Mouse (Mus musculus) lung, postnatal 0 days (tissue): ENCODE results near the gene Tlr12. TPM values are rescaled to one million over a fixed set of nuclear protein-coding genes. Genes with fewer than 3 reads are reported as not detected.

Experiments
- ATAC-seq: fragments of 200-750 bp; cut with Nextera tagmentation; 2 replicates; pipeline ENCODE4 v1.8.0; 2017; ENCODE audit warnings: moderate library complexity
- DNase-seq: peaks from one replicate; pipeline ENCODE4 v3.0.0-alpha.2; 2016; ENCODE audit warnings: low spot score
- H3K27ac ChIP-seq: fragments of 300-500 bp; sonication (generic); 2 replicates; pipeline ENCODE4 v1.5.1; 2014; ENCODE audit warnings: antibody characterized with exemption, mild to moderate bottlenecking, low read length, mixed read lengths
- H3K27me3 ChIP-seq: fragments of 300-500 bp; sonication (generic); replicated peaks from 2 replicates; pipeline ENCODE4 v1.6.1; 2014; ENCODE audit warnings: low read length, mixed read lengths; ENCODE audit not compliant: insufficient read depth
- H3K36me3 ChIP-seq: fragments of 300-500 bp; sonication (generic); 2 replicates; pipeline ENCODE4 v1.6.1; 2014; ENCODE audit warnings: low read length, mixed read lengths; ENCODE audit not compliant: insufficient read depth
- H3K4me1 ChIP-seq: fragments of 300-500 bp; sonication (generic); 2 replicates; pipeline ENCODE4 v1.6.1; 2014; ENCODE audit warnings: antibody characterized with exemption, low read depth, low read length, mixed read lengths; ENCODE audit not compliant: insufficient read depth
- H3K4me2 ChIP-seq: fragments of 300-500 bp; sonication (generic); replicated peaks from 2 replicates; pipeline ENCODE4 v1.6.1; 2014; ENCODE audit warnings: low read depth, mild to moderate bottlenecking, low read length, moderate library complexity, mixed read lengths
- H3K4me3 ChIP-seq: fragments of 300-500 bp; sonication (generic); 2 replicates; pipeline ENCODE4 v1.5.1; 2014; ENCODE audit warnings: low read depth, low read length
- H3K9ac ChIP-seq: fragments of 300-500 bp; sonication (generic); replicated peaks from 2 replicates; pipeline ENCODE4 v1.6.1; 2014; ENCODE audit warnings: low read depth, mild to moderate bottlenecking
- H3K9me3 ChIP-seq: fragments of 300-500 bp; sonication (generic); 2 replicates; pipeline ENCODE4 v1.6.1; 2016; ENCODE audit warnings: low read length, mixed read lengths
- CTCF ChIP-seq: IDR thresholded peaks from 2 replicates; pipeline ENCODE4 v1.5.1; 2016; ENCODE audit warnings: antibody characterized with exemption, mild to moderate bottlenecking
- EP300 ChIP-seq: IDR thresholded peaks from 2 replicates; pipeline ENCODE4 v1.6.1; 2016; ENCODE audit warnings: antibody characterized with exemption, mild to moderate bottlenecking, control low read depth
- WGBS: fragments of 180-500 bp; shearing (Covaris S2); extraction: QIAGEN DNeasy Blood & Tissue Kit; methylation state at CpG from one replicate; pipeline ENCODE4 v1.1.7; 2014; 5-methylcytosine and 5-hydroxymethylcytosine counted together
- polyA plus RNA-seq: library from polyadenylated mRNA; unstranded; fragments of >200 nt; fragmentation: Nextera tagmentation; extraction: Ambion mirVana; gene quantifications from 2 replicates; pipeline ENCODE4 v1.2.1, GENCODE M21; 2015

Gene Tlr12
- polyA plus RNA-seq, 1 experiment from 2014 or later, result 2.2 TPM

GRCm38 (mm10) chr4:128594062-128594461, 24.4 kb downstream of the Tlr12 start:
- Histone ChIP-seq H3K9me3 (no peaks in the 10 kb centered on the region), H3K9ac (no peak overlapping the region), H3K4me2 (no peak overlapping the region), H3K4me1 (no peaks in the 10 kb centered on the region), H3K27ac (no peak overlapping the region), H3K4me3 (no peak overlapping the region), H3K36me3 (no peaks in the 10 kb centered on the region), H3K27me3 (no peaks in the 10 kb centered on the region)
- TF ChIP-seq EP300, result no peak
- TF ChIP-seq CTCF, result no peak
- no peak for ATAC-seq
- 82% methylated on average over 5 of the region's 5 CpGs for WGBS
- DNase-seq, result no peak

DNA sequence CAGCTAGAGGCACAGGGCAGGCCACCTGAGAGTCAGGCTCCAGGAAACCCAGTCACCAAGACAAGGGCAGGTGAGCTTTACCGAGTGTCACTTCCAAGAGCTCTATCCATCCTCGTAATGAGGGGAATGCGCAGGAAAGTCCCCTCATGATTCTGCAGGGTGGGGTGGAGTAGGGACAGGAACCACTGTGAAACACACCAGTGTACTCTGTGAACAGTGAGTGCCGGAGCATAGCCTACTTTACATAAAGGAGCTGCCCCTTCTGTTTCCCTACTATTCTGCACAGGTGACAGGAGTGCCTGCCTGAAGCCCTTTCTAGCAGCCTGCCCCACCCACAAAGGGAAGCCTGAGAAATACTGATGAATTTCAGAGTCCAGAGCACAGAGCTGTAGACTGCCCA, 25.1 kb downstream of the Tlr12 start:
- ATAC-seq (no peak), DNase-seq (no peak)
- H3K4me1 ChIP-seq, result no peaks in the 10 kb centered on the region
- no peaks in the 10 kb centered on the region for H3K36me3 ChIP-seq
- 84% methylated on average over 4 of the region's 4 CpGs for WGBS
- H3K9me3 ChIP-seq, result no peaks in the 10 kb centered on the region
- H3K27me3 ChIP-seq, result no peaks in the 10 kb centered on the region
- H3K27ac ChIP-seq, result no peak overlapping the region
- TF ChIP-seq EP300, result no peak
- H3K9ac ChIP-seq, result no peak overlapping the region
- no peak overlapping the region for H3K4me3 ChIP-seq
- no peak overlapping the region for H3K4me2 ChIP-seq

GRCm38 (mm10) chr4:128579182-128579581, 39.2 kb downstream of the Tlr12 start:
- Histone ChIP-seq H3K9me3 (peaks cover 12% of the 10 kb centered on the region), H3K4me3 (no peak overlapping the region), H3K27ac (no peak overlapping the region), H3K4me2 (no peak overlapping the region), H3K4me1 (no peaks in the 10 kb centered on the region), H3K27me3 (no peaks in the 10 kb centered on the region), H3K9ac (no peak overlapping the region), H3K36me3 (no peaks in the 10 kb centered on the region)
- 60% methylated on average over 4 of the region's 4 CpGs for WGBS
- peak; percentile 64 for TF ChIP-seq CTCF
- no peak for TF ChIP-seq EP300
- DNase-seq, result peak; percentile 8
- ATAC-seq, result no peak

DNA sequence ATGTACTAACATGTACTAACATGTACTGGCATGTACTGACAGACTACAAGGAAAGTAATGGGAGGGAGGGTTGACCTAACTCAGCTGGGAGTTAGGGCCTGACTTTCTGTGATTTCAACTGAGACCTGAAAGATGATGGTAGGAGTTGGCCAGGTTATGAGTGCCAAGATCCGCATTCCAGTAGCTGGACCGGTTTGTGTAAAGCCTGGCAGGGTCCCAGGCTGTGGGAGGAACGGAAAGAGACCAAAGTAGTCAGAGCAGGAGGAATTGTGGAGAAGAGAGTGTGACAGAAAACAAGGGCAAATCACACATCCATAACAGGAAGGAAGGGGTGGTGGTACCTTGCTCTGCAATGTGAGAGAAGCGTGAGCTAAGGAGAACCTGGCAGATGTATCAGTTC, 42.6 kb downstream of the Tlr12 start:
- no peak overlapping the region for H3K4me2 ChIP-seq
- no peaks in the 10 kb centered on the region for H3K4me1 ChIP-seq
- no peak overlapping the region for H3K9ac ChIP-seq
- TF ChIP-seq EP300 (no peak), CTCF (no peak)
- H3K27me3 ChIP-seq, result no peaks in the 10 kb centered on the region
- H3K36me3 ChIP-seq, result no peaks in the 10 kb centered on the region
- DNase-seq (peak; percentile 41), ATAC-seq (no peak)
- H3K4me3 ChIP-seq, result no peak overlapping the region
- 45% methylated on average over 4 of the region's 4 CpGs for WGBS
- no peaks in the 10 kb centered on the region for H3K9me3 ChIP-seq
- H3K27ac ChIP-seq, result no peak overlapping the region

Other genes with a start within 250 kb of the Tlr12 start
- gene Zscan20, start 8.5 kb downstream of the Tlr12 start, polyA plus RNA-seq, result 1.1 and 1.5 TPM in 2 replicates
- 53.6 and 56.3 TPM in 2 replicates for gene Phc2, start 36.1 kb upstream of the Tlr12 start, polyA plus RNA-seq
- gene A3galt2, start 136.7 kb upstream of the Tlr12 start, polyA plus RNA-seq, result 0.04 and 0.08 TPM in 2 replicates
- 21.6 and 23.8 TPM in 2 replicates for gene Zfp362, start 187.4 kb upstream of the Tlr12 start, polyA plus RNA-seq